Mouse (Mus musculus) kidney, adult 9 months (tissue): ENCODE results near the gene Calb2.

Experiments used
- DNase-seq: peaks from one replicate; pipeline ENCODE4 v3.0.0; 2022

The Calb2 gene

DNA sequence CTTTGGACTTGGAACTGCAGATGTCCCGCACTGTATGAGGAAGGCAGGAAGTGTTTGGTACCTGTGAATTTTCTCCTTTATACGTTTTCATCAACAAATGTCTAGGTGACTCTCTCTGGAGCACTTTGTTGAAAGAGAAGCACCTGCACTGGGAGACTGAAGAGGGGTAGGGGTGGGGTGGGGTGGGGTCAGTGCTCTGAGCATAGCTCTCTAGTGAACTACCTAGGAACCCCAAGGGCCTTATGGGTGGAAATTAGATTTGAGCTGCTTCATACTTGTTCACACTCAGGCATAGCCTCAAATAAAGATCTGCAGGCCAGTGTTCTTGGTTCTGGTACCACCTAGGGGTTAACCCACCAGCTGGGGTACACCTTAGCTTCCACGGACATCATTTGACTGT lies 65.4 kb downstream of the Calb2 start, which contains the start of gene Gm17720:
Gene Gm17720, minus strand, starts transcription at position 101 of the 400 bp plus-strand sequence.
- no peak for DNase-seq

DNA sequence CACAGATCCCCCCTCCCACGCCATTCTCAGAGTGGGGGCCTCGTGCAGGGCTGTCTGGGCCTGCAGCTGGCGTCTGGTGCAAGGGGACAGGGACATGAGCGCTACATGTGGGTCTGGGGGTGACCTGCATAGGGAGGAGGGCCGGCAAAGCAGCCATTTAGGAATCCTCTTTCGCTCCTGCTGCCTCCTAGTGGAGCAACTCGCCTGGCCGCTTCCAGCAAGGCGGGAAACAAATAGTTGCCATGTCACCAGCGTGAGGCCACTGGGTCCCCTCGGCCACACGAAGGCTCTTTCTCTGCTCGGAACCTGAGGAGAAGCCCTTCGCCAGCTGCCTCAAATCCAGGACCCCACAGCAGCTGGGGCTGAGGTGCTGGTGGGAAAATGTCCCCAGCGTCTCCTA lies 66.3 kb downstream of the Calb2 start:
- DNase-seq, result no peak

DNA sequence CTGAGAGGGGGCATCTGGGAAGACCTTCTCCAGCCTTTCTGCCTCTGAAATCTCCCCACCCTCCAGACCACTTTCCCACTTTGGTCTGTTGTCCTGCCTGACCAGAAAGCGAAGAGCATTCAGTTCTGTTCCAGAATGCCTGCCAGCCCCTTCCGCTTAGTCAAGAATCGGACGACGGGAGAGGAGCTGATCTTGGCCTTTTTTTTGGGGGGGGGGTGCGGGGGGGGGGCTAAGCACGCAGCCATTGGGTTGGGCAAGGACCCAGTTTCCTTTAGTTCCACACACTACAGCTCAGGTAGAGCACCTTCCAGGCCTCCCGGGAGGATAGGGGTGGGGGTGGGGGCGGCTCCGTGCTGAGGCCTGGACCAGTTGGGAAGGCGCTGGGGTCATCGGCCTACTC lies 67.1 kb downstream of the Calb2 start, which contains the start of gene Gm21964:
Gene Gm21964, plus strand, starts transcription at position 301 of the 400 bp plus-strand sequence.
- DNase-seq, result no peak

DNA sequence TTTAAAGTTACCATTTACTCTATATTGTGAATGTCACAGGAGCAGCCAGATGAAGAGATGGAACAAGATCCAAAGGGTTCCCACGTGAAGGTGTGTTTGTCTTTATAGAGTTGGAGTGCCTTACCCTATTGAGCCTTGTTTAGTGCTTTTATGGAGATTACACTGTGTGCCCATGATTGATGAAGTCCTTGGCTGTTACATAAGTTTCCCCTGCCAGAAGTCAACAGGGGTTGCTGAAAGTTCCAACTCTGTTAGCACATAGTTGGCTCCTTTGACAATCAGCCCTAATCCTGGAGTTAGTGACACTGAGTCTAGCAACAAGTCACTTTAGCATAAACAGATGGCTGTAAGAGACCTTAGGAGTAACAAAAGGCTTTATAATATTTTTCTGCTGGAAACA lies 76.1 kb downstream of the Calb2 start:
- no peak for DNase-seq
